Mouse (Mus musculus): Measurements from ENCODE around the gene 6430531B16Rik. TPM values are rescaled to one million over a fixed set of nuclear protein-coding genes. Genes with fewer than 3 reads are reported as not detected.

Gene 6430531B16Rik
- total RNA-seq, 1 experiment from 2014 or later = 1.1 TPM

DNA sequence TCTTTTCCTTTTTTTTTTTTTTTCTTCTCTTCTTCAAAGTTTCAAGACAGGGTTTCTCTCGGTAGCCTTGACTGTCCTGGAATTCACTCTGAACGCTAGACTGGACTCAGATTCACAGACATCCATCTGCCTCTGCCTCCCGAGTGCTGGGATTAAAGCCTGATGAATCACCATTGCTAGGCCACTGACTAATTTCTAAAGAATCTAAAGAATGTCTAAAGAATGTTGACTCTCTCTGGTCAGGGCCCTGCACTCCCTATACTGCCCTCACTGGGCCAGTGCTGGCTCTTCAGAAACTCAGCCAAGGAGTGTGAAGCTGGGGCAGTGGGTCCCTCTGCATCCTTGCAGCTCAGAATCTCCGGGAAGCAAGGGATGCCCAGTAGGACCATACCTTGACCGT is 3.1 kb downstream of the 6430531B16Rik start:
- ATAC-seq (replicated peaks in 1 of 2; ENCODE audit: insufficient read depth in 1 of 2, low FRiP score in 2 of 2, low TSS enrichment in 1 of 2, low read depth in 1 of 2, poor library complexity in 2 of 2, severe bottlenecking in 2 of 2) = no peak

DNA sequence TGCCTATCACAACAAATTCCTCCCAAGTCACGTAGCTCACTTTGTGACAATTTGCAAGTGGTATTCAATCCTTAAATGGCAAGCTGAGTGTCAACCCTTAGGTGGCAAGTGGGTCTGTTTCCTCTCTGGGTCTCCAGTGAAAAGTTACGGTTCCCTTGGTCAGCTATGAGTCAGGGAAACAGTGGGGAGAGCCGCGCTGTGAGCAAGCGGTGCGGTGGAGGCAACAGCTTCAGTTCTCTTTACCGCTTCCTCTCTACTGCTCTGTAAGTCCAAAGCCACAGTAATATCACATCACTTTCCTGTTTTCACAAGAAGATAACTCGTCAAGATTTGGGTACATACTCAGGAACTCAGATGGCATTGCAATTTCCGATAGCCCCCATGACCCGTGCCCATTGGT is 4.2 kb downstream of the 6430531B16Rik start:
- peak; percentile 58 to 71 for ATAC-seq (replicated peaks in 1 of 2; ENCODE audit: insufficient read depth in 1 of 2, low FRiP score in 2 of 2, low TSS enrichment in 1 of 2, low read depth in 1 of 2, poor library complexity in 2 of 2, severe bottlenecking in 2 of 2)

GRCm38 (mm10) chr7:139972923-139973331 is 5.6 kb downstream of the 6430531B16Rik start:
- ATAC-seq (replicated peaks in 1 of 2; ENCODE audit: insufficient read depth in 1 of 2, low FRiP score in 2 of 2, low TSS enrichment in 1 of 2, low read depth in 1 of 2, poor library complexity in 2 of 2, severe bottlenecking in 2 of 2) = no peak

DNA sequence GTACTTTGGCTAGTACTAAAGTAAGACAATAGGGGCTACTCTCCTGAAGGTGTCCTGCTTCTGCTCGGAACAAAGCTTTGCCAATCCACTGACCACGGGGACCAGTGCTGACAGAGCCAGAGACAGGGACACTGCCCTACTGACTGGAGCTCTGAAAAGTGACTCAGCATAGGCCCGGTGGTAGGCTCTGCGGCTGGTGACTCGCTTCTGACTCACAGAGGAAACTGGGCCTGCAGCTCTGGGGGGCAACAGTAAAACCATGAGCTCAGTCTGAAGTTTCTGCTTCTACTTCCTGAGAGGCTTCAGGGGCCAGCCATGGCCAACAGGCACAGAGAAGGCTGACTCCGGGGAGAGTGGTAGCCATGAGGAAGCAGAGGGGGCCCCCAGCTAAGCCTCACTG is 7.1 kb downstream of the 6430531B16Rik start:
- ATAC-seq (replicated peaks in 1 of 2; ENCODE audit: insufficient read depth in 1 of 2, low FRiP score in 2 of 2, low TSS enrichment in 1 of 2, low read depth in 1 of 2, poor library complexity in 2 of 2, severe bottlenecking in 2 of 2) = peak; percentile 47 to 67

GRCm38 (mm10) chr7:139970979-139971378 is 7.6 kb downstream of the 6430531B16Rik start:
- ATAC-seq (replicated peaks in 1 of 2; ENCODE audit: insufficient read depth in 1 of 2, low FRiP score in 2 of 2, low TSS enrichment in 1 of 2, low read depth in 1 of 2, poor library complexity in 2 of 2, severe bottlenecking in 2 of 2) = no peak

DNA sequence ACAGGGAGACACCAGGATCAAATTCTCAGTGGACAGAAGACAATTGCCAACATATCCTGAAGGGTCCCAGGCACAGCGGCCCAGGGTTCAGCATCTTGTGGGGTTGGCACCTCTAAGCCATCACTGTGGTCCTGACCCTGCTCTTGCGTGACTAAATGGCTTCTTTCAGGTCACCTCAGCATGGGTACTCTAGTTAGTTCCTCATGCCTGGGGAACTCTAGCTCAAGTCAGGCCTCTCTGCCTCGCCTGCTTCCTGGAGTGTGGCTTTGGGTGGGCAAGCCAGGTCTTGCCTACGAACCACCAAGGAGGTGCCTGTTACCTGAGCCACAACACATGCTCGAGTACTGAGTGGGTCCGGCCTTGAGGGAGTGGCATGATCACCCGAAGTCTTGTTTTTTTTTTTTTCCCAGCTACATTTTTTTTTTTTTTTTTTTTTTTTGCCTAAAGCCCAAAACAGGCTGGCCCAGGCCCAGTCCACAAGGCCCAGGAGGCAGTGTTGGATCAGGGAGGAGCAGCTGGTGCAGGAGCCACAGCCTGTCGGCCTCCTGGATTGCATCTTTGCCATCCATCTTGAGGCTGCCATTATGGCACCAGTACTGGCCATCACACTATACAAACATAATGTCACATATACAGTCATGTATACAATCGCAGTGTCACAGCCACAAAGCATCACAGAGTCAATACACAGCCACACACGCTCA is 8.2 kb downstream of the 6430531B16Rik start:
- ATAC-seq (replicated peaks in 1 of 2; ENCODE audit: insufficient read depth in 1 of 2, low FRiP score in 2 of 2, low TSS enrichment in 1 of 2, low read depth in 1 of 2, poor library complexity in 2 of 2, severe bottlenecking in 2 of 2) = no peak

GRCm38 (mm10) chr7:139969348-139970130 is 9.0 kb downstream of the 6430531B16Rik start:
- ATAC-seq (replicated peaks in 1 of 2; ENCODE audit: insufficient read depth in 1 of 2, low FRiP score in 2 of 2, low TSS enrichment in 1 of 2, low read depth in 1 of 2, poor library complexity in 2 of 2, severe bottlenecking in 2 of 2) = no peak; a peak in 1 of 4 replicates

- ATAC-seq (replicated peaks in 1 of 2; ENCODE audit: insufficient read depth in 1 of 2, low FRiP score in 2 of 2, low TSS enrichment in 1 of 2, low read depth in 1 of 2, poor library complexity in 2 of 2, severe bottlenecking in 2 of 2) = no peak
Measured at GRCm38 (mm10) chr7:139968428-139968827, 10.1 kb downstream of the 6430531B16Rik start.

DNA sequence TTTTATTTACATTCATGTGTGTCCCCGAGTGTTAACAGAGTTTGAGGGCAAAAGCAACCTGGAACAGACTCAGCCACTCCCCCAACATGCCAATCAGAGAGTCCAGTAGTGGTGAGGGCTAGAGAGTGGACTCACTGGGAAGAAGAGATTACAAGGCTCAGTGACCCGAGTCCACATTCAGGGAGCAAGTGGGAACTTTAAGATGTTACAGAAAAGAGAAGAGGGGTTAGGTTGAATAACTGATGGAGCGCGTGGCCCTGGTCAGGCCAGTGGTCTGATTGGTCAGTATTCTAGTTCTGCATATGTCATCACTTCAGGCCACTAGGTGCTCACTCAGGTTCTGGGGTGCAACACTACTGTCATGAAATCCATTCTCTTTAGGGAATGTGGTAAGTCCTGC is 11.4 kb downstream of the 6430531B16Rik start:
- no peak for ATAC-seq (replicated peaks in 1 of 2; ENCODE audit: insufficient read depth in 1 of 2, low FRiP score in 2 of 2, low TSS enrichment in 1 of 2, low read depth in 1 of 2, poor library complexity in 2 of 2, severe bottlenecking in 2 of 2)

DNA sequence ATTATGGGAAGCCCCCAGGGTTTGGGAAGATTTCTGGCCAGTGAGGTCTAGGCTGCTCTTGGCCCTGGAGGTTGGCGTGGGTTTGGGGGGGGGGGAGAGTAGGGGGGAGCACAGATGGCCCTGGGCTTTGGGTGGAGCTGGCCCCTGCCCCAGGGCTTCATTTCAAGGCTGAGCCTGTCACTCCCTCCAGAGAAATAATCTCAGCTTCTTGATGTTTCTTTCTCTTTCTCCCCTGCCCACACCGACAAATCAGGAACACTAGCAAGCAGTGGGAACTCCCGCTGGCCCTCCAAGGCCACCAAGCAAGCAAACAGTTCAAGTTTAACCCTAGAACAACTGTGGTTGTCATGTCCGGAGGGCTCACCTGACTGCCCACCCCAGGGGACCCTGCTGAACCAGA is 14.7 kb downstream of the 6430531B16Rik start:
- no peak for ATAC-seq (replicated peaks in 1 of 2; ENCODE audit: insufficient read depth in 1 of 2, low FRiP score in 2 of 2, low TSS enrichment in 1 of 2, low read depth in 1 of 2, poor library complexity in 2 of 2, severe bottlenecking in 2 of 2)

- no peak for ATAC-seq (replicated peaks in 1 of 2; ENCODE audit: insufficient read depth in 1 of 2, low FRiP score in 2 of 2, low TSS enrichment in 1 of 2, low read depth in 1 of 2, poor library complexity in 2 of 2, severe bottlenecking in 2 of 2)
Measured at GRCm38 (mm10) chr7:139961141-139961540, 17.4 kb downstream of the 6430531B16Rik start.

DNA sequence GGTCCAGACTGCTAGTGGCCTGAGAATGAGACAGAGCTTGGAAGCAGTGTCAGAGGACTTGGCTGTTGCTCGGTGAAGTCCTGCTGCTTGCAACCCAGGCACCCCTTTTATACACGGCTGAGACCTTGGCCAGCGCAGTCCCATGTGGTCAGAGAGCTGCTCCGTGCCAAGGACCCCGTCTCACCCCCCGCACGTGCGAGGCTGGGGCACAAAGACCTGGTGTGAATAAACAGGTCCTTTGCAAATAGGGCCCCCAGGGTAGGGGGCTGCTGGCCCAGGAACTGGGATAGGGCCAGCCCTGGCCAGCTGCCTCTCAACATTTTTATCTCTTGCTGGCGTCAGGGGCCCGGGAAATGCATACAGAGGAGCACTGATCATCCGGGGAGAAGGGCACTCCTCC is 20.6 kb downstream of the 6430531B16Rik start:
- ATAC-seq (replicated peaks in 1 of 2; ENCODE audit: insufficient read depth in 1 of 2, low FRiP score in 2 of 2, low TSS enrichment in 1 of 2, low read depth in 1 of 2, poor library complexity in 2 of 2, severe bottlenecking in 2 of 2) = peak in 1 of 2 experiments; percentile 19; a peak in 1 of 4 replicates

GRCm38 (mm10) chr7:139957437-139957836 is 21.1 kb downstream of the 6430531B16Rik start:
- ATAC-seq (replicated peaks in 1 of 2; ENCODE audit: insufficient read depth in 1 of 2, low FRiP score in 2 of 2, low TSS enrichment in 1 of 2, low read depth in 1 of 2, poor library complexity in 2 of 2, severe bottlenecking in 2 of 2) = peak in 1 of 2 experiments; percentile 56; a peak in 2 of 4 replicates

DNA sequence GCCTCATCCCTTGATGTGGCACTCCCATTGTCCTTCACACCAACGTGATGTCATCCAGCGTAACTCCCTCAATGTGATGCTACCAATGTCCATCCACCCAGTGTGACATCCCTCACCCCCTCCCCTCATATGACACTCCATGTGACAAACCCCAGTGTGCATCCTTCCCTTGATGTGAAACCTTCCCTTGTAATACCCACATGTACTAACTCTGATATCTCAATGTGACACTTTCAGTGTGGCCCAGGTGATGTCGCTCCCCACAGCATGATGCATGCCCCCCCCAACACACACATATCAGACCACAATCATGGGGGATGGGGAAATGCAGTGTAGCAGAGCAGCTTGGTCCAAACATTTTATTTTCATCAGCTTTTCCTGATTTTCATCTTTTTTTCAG is 21.9 kb downstream of the 6430531B16Rik start:
- no peak for ATAC-seq (replicated peaks in 1 of 2; ENCODE audit: insufficient read depth in 1 of 2, low FRiP score in 2 of 2, low TSS enrichment in 1 of 2, low read depth in 1 of 2, poor library complexity in 2 of 2, severe bottlenecking in 2 of 2)

- ATAC-seq (replicated peaks in 1 of 2; ENCODE audit: insufficient read depth in 1 of 2, low FRiP score in 2 of 2, low TSS enrichment in 1 of 2, low read depth in 1 of 2, poor library complexity in 2 of 2, severe bottlenecking in 2 of 2) = no peak
Measured at GRCm38 (mm10) chr7:139955505-139955904, 23.1 kb downstream of the 6430531B16Rik start.

GRCm38 (mm10) chr7:139951991-139952633 is 26.4 kb downstream of the 6430531B16Rik start:
- no peak for ATAC-seq (replicated peaks in 1 of 2; ENCODE audit: insufficient read depth in 1 of 2, low FRiP score in 2 of 2, low TSS enrichment in 1 of 2, low read depth in 1 of 2, poor library complexity in 2 of 2, severe bottlenecking in 2 of 2)

- peak in 1 of 2 experiments; percentile 59; a peak in 2 of 4 replicates for ATAC-seq (replicated peaks in 1 of 2; ENCODE audit: insufficient read depth in 1 of 2, low FRiP score in 2 of 2, low TSS enrichment in 1 of 2, low read depth in 1 of 2, poor library complexity in 2 of 2, severe bottlenecking in 2 of 2)
Measured at GRCm38 (mm10) chr7:139951079-139951478, 27.5 kb downstream of the 6430531B16Rik start.
